18 mouse cellular contexts compared by ENCODE assay signal in genomic region chr5:92076273-92076672, GRCm38 (mm10). TPM values are rescaled to one million over a fixed set of nuclear protein-coding genes. Genes with fewer than 3 reads are reported as not detected.
DNase-seq lines count a peak whose midpoint lies in the region; ATAC-seq and TF ChIP-seq lines count a peak whose summit lies in the region.
"Had no signal": no experiment of that assay in that cellular context is flagged by ENCODE, and none has a peak within 500 bp of the region (broad histone marks: within the 10 kb centered on the region; RNA-seq: fewer than 3 reads in every experiment).

No protein-coding gene starts in this region.

- TF ChIP-seq CTCF in E14TG2a.4 (conservative IDR thresholded peaks at IDR 0.05; ENCODE audit: low read length), result peak; percentile 12; the same call in 1 of the 2 replicates
- TF ChIP-seq CTCF in brain, embryonic 14.5 days (IDR thresholded peaks at IDR 0.05; ENCODE audit: borderline replicate concordance, extremely low read depth, insufficient read depth, insufficient read length), result peak; percentile 2; the same call in 1 of the 2 replicates

- WGBS in kidney, embryonic 14.5 days, result 70% methylated on average over 1 of the region's 1 CpGs
- WGBS in kidney, embryonic 16.5 days, result 90% methylated on average over 1 of the region's 1 CpGs
- WGBS in heart, embryonic 10.5 days, result 92% methylated on average over 1 of the region's 1 CpGs

- DNase-seq in B cell, adult 2 months, result peak; percentile 26 to 28
- no peak for DNase-seq in brain, embryonic 14.5 days (ENCODE audit: low read depth)
- DNase-seq in heart, embryonic 10.5 days (ENCODE audit: low spot score), result no peak
- DNase-seq in frontal cortex, postnatal 25 days (ENCODE audit: low spot score in 2 of 2), result no peak
- DNase-seq: cerebellum, adult 2 months; layer of hippocampus, postnatal 36 days; thymus, postnatal 14 days had no signal

- H3K4me1 ChIP-seq in kidney, embryonic 14.5 days (ENCODE audit: control insufficient read depth, insufficient read depth, low read length), result peaks cover 1% of the 10 kb centered on the region; the same call in 1 of the 2 replicates
- H3K4me1 ChIP-seq in kidney, embryonic 16.5 days (ENCODE audit: insufficient read depth, low read length), result peaks cover 14% of the 10 kb centered on the region; the same call in 1 of the 2 replicates
- H3K4me1 ChIP-seq in E14TG2a.4 (replicated peaks; ENCODE audit: low read depth, low read length), result peaks cover 89% of the 10 kb centered on the region
- H3K4me1 ChIP-seq in heart, embryonic 10.5 days, result peaks cover 19% of the 10 kb centered on the region

- H3K27me3 ChIP-seq in kidney, embryonic 14.5 days (ENCODE audit: control insufficient read depth, insufficient read depth, low read length), result no peaks in the 10 kb centered on the region
- no peaks in the 10 kb centered on the region for H3K27me3 ChIP-seq in kidney, embryonic 16.5 days (ENCODE audit: insufficient read depth, low read length)
- H3K27me3 ChIP-seq in E14TG2a.4 (ENCODE audit: insufficient read depth, low read length), result no peaks in the 10 kb centered on the region
- H3K27me3 ChIP-seq in heart, embryonic 10.5 days (ENCODE audit: insufficient read depth, poor library complexity, severe bottlenecking), result no peaks in the 10 kb centered on the region
- H3K27me3 ChIP-seq: CH12.LX; forebrain, embryonic 13.5 days; heart, embryonic 15.5 days; megakaryocyte, embryonic 14.5 days had no signal

- no peaks in the 10 kb centered on the region for H3K9me3 ChIP-seq in kidney, embryonic 14.5 days (ENCODE audit: control insufficient read depth, low read length)
- no peaks in the 10 kb centered on the region for H3K9me3 ChIP-seq in kidney, embryonic 16.5 days (ENCODE audit: low read length)
- H3K9me3 ChIP-seq in E14TG2a.4 (ENCODE audit: low read length), result no peaks in the 10 kb centered on the region
- H3K9me3 ChIP-seq in heart, embryonic 10.5 days, result no peaks in the 10 kb centered on the region
- H3K9me3 ChIP-seq: embryonic facial prominence, embryonic 10.5 days; forebrain, embryonic 13.5 days; heart, embryonic 15.5 days; megakaryocyte, embryonic 14.5 days had no signal

- peaks cover 9% of the 10 kb centered on the region; the same call in 1 of the 2 replicates for H3K36me3 ChIP-seq in kidney, embryonic 14.5 days (ENCODE audit: control insufficient read depth, insufficient read depth, low read length)
- peaks cover 7% of the 10 kb centered on the region; the same call in 1 of the 2 replicates for H3K36me3 ChIP-seq in kidney, embryonic 16.5 days (ENCODE audit: insufficient read depth, low read length)
- H3K36me3 ChIP-seq in E14TG2a.4 (ENCODE audit: insufficient read depth, low read length), result peaks cover 68% of the 10 kb centered on the region
- H3K36me3 ChIP-seq in heart, embryonic 10.5 days, result peaks cover 16% of the 10 kb centered on the region

- no peak overlapping the region for H3K4me2 ChIP-seq in kidney, embryonic 14.5 days (replicated peaks; ENCODE audit: low read depth, low read length)
- no peak overlapping the region for H3K4me2 ChIP-seq in kidney, embryonic 16.5 days (replicated peaks; ENCODE audit: low read depth, low read length)
- H3K4me2 ChIP-seq: forebrain, embryonic 13.5 days; heart, embryonic 15.5 days; liver, embryonic 11.5 days had no signal

- no peak for TF ChIP-seq POLR2A in brain, embryonic 14.5 days (IDR thresholded peaks at IDR 0.05; ENCODE audit: borderline replicate concordance, extremely low read depth, insufficient read depth, insufficient read length, poor library complexity, severe bottlenecking)

- ATAC-seq in kidney, embryonic 14.5 days (ENCODE audit: low FRiP score, low TSS enrichment), result peak; percentile 52; the same call in 1 of the 2 replicates
- ATAC-seq in kidney, embryonic 16.5 days (ENCODE audit: low FRiP score, low TSS enrichment), result no peak
- ATAC-seq: forebrain, embryonic 13.5 days; inflammation-experienced regulatory T-cells, adult 6 months; midbrain, embryonic 16.5 days had no signal

- H3K27ac ChIP-seq in kidney, embryonic 14.5 days (ENCODE audit: low read depth, low read length), result no peak overlapping the region
- no peak overlapping the region for H3K27ac ChIP-seq in kidney, embryonic 16.5 days (ENCODE audit: low read length)
- no peak overlapping the region for H3K27ac ChIP-seq in heart, embryonic 10.5 days
- H3K27ac ChIP-seq: embryonic facial prominence, embryonic 10.5 days; forebrain, embryonic 13.5 days; heart, embryonic 15.5 days had no signal

- no peak overlapping the region for H3K4me3 ChIP-seq in kidney, embryonic 14.5 days (ENCODE audit: low read length)
- H3K4me3 ChIP-seq in kidney, embryonic 16.5 days (ENCODE audit: low read length), result no peak overlapping the region
- peak overlapping the region; percentile 100 for H3K4me3 ChIP-seq in E14TG2a.4 (replicated peaks; ENCODE audit: low read length)
- H3K4me3 ChIP-seq in heart, embryonic 10.5 days, result no peak overlapping the region
- H3K4me3 ChIP-seq: embryonic facial prominence, embryonic 10.5 days; forebrain, embryonic 13.5 days; heart, embryonic 15.5 days; megakaryocyte, embryonic 14.5 days had no signal

- H3K9ac ChIP-seq in kidney, embryonic 14.5 days (ENCODE audit: low read depth, low read length), result no peak overlapping the region
- no peak overlapping the region for H3K9ac ChIP-seq in kidney, embryonic 16.5 days (replicated peaks; ENCODE audit: low read length)
- H3K9ac ChIP-seq: forebrain, embryonic 13.5 days; heart, embryonic 15.5 days had no signal

RNA-seq across cellular contexts. Expression of gene G3bp2, which starts 7.2 kb away (rescaled TPM):
- 159 and 214 TPM in 2 replicates for polyA plus RNA-seq in kidney, embryonic 14.5 days (2014; fragmentation: Nextera tagmentation; extraction: Ambion mirVana)
- polyA plus RNA-seq in kidney, embryonic 16.5 days (2015; fragmentation: Nextera tagmentation; extraction: Ambion mirVana), result 155 and 169 TPM in 2 replicates
- 117 and 172 TPM in 2 replicates for polyA plus RNA-seq in brain, embryonic 14.5 days (2012; rRNA removed)
- polyA plus RNA-seq in heart, embryonic 10.5 days (2016; fragmentation: Nextera tagmentation; extraction: Ambion mirVana), result 207 and 210 TPM in 2 replicates

RNA-seq across cellular contexts. Expression of gene Cdkl2, which starts 32.6 kb away (rescaled TPM):
- polyA plus RNA-seq in kidney, embryonic 14.5 days (2014; fragmentation: Nextera tagmentation; extraction: Ambion mirVana), result 0.79 and 1.3 TPM in 2 replicates
- polyA plus RNA-seq in kidney, embryonic 16.5 days (2015; fragmentation: Nextera tagmentation; extraction: Ambion mirVana), result 1.6 TPM in 2 replicates
- polyA plus RNA-seq in brain, embryonic 14.5 days (2012; rRNA removed), result 2.9 and 4.4 TPM in 2 replicates
- polyA plus RNA-seq in heart, embryonic 10.5 days (2016; fragmentation: Nextera tagmentation; extraction: Ambion mirVana), result 0.68 and 0.99 TPM in 2 replicates

Comparison
In these comparisons a context has a peak if more than half of its experiments do, and no peak if none do; other contexts are left out.
1. DNase-seq: peak in B cell, adult 2 months (2 of 2); none in brain, embryonic 14.5 days (single experiment), heart, embryonic 10.5 days (single experiment) and frontal cortex, postnatal 25 days (0 of 2).